Mouse (Mus musculus) liver, embryonic 14.5 days (tissue): ENCODE results near the gene Mbnl1.

ENCODE experiments used
- CTCF ChIP-seq: IDR thresholded peaks from 2 replicates; pipeline ENCODE4 v1.5.1; 2016; ENCODE audit warnings: antibody characterized with exemption, low read depth, control low read depth
- EP300 ChIP-seq: IDR thresholded peaks from 2 replicates; pipeline ENCODE4 v1.6.1; 2016; ENCODE audit warnings: antibody characterized with exemption, low read depth

DNA sequence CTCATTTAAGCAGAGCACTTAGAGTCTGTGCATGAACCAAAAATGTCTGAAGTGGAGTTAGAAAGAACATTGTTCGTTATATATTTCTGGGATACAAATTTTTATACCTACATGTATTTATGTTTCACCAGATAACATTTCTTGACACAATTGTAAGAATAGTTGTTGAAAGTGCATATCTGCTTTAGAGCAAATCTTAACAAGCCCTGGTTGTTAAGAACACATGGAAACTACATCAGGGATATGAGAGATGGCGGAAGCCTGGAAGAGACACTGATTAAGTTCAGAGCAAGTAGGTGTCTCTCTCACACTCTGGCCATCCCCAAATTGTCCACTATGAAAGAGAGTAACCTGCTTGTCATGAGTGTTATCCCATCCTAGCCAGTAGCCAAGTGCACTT is 2.4 kb downstream of the Mbnl1 start:
- TF ChIP-seq CTCF (no peak), EP300 (no peak)
